Mouse (Mus musculus) monocyte, adult 5-6 weeks (primary cell): ENCODE measurements at regions not wholly inside any gene's neighbourhood (a gene's known extent, or its start where the extent isn't known, plus 50 kb on each side); places are given as distances from the start of the nearest gene placed in this dataset.

Experiments used
- ATAC-seq: fragments of 153-309, 156-312 bp; replicated peaks from 2 replicates; pipeline ENCODE4 v1.8.0; 2017; ENCODE audit warnings: mild to moderate bottlenecking; ENCODE audit not compliant: low TSS enrichment, insufficient number of reproducible peaks, severe bottlenecking, poor library complexity, low FRiP score

GRCm38 (mm10) chr14:114790946-114791830 is 300.8 kb upstream of the Gpc5 start:
- no peak for ATAC-seq

DNA sequence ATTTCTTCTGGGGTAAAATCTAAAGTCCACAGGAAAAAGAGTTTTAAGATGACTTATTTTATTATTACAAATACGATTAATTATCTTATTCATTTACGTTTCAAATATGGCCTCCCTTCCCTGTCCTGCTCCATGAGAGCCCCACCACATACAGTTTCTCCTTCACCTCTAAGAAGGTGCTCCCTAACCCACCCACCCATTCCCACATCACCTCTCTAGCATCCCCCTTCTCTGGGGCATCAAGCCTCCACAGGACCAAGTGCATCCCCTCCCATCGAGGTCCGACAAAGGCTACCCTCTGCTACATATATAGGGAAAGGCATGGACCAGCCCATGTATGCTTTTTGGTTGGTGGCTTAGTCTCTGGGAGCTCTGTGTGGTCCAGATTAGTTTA is 300.2 kb upstream of the Gpc5 start:
- ATAC-seq: no peak

DNA sequence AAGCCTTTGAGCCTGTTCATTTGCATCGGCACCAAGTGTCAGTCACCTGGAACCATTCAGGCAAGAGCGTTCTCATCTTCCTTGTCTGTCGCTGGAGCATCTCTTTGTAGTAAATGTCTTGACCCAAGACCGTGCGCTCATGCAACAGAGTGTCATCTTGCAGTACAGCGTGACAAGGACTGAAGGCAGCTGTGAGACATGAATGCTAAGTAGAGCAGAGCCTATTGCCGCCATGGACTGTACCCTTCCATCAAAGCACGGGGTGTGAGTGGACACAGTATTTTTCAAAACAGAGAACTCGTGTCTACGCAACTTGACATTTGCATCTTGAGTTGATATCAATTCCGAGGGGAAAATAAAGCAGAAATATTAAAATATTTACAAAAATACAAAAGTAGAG is 287.4 kb upstream of the Gpc5 start:
- ATAC-seq: no peak

GRCm38 (mm10) chr14:114808621-114809020 is 283.4 kb upstream of the Gpc5 start:
- ATAC-seq: no peak

- no peak for ATAC-seq
Observed at GRCm38 (mm10) chr14:114820677-114821076, 271.3 kb upstream of the Gpc5 start.

DNA sequence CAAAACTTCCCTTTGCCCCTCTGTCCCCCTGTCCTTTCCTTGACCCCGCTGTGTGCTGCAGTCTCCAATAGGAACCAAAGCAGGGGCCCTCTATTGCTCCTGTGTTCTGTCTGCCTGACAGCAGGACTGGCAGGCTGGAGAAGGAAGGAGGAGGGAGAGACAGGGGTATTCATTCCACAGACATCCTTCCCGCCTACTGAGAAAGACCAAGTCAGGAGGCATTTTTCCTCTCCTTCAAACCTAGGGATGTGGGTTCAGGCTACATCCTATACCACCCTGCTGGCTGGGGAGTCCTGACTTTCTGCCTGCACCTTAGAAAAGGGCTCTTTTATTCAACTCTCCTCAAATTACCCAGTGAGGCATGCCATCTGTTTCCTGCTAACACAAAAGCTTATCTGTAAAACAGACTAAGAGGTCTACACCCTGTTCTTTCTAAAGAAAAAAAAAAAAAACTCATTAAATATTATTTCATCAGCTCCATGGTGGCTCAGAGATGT is 270.9 kb upstream of the Gpc5 start:
- ATAC-seq: no peak

DNA sequence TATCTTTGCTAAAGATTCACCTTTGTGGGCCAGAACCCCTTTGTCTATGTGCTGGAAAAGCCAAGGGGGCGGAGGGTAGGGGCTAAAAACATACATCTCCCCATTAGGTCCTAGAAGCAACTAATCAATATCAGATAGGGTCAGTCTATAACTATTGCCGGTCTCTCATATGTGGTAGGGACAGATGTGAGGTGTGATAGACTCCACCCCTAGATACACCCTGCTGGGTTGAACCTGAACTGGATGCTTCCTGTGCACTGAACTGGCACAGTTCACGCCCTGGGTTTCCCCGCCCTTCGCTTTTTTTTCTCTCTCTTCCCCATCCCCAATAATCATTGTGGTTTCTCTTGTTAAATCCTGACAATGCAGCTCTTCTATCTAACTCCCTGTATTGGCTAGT is 270.3 kb upstream of the Gpc5 start:
- no peak for ATAC-seq

DNA sequence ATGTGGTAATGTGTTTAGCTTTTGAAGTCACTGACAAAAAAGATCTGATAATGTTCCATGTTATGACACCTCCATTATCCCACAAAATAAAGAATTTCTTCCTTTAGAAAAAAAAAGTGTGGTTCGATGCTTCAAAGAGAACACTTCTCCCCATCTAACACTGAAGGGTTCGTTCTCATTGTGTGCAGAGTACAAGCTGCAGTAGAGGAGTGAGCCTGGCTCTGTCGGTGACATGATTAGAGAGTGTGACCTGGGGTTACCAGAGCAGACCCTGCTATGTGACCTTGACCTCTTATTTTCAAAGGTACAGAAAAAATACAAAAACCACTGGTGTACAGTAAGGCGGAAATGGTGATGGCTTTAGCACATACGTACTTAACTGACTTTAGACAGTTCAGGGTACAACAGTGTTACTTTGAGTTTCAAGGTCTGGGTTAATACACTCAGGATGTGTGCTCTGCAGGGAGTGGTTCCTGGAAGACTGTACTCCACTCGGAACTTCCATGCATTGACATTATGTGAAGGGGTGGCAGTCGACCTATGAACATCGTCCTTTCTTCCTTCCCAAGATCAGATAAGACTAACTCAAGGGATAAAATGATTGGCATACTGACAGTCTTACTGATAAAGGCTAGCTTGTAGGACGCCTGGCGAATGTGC is 265.2 kb upstream of the Gpc5 start:
- no peak for ATAC-seq

- no peak for ATAC-seq
Observed at GRCm38 (mm10) chr14:114829310-114829709, 262.7 kb upstream of the Gpc5 start.

DNA sequence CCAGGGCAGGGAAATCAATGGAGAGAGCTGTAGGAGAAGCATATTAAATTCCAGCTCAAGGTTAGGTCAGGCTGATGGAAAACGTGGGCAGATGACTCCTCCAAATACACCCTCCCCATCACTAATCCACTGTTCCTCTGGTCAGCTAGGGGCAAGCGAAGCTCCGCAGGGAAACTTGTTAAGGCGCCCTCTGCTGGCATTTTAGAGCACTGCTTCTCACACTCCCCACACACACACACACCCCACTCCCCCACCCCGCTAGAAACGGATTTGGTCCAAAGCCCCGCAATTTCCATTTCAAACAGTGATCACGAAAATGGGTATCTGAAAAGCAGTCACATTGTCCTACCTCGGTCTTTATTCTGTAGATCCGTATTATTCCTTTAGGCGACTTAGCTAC is 259.0 kb upstream of the Gpc5 start:
- ATAC-seq: no peak

GRCm38 (mm10) chr14:114836723-114837349 is 255.2 kb upstream of the Gpc5 start:
- ATAC-seq: no peak

DNA sequence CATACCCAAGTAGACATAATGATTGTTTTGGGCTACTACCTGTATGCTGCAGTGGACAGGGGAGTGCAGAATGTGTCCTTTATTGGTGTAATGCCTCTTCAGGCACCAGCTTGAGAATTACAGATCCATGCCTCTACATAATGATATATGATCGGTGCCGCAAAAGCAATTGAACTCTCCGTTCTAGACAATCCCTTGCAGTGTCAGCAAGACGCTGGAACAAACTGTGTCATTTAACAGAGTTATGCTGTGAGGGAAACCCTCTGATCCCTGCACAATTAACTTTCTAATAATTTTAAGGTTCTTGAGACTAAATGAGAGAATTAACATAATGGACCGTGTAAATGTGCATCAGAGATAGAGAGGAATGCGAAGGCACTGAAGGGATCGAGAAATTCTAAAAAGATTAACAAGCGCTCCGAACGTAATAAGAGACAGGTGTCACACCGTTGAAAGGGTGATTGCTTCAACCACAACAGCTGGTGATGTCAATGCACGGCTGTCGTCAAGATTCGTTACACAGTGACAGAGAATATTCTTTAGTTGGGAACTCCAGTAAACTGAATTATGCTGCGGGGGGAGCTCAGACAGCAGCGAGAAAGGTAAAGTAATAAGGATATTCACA is 254.3 kb upstream of the Gpc5 start:
- no peak for ATAC-seq

- no peak for ATAC-seq
Observed at GRCm38 (mm10) chr14:114839340-114839903, 252.6 kb upstream of the Gpc5 start.

DNA sequence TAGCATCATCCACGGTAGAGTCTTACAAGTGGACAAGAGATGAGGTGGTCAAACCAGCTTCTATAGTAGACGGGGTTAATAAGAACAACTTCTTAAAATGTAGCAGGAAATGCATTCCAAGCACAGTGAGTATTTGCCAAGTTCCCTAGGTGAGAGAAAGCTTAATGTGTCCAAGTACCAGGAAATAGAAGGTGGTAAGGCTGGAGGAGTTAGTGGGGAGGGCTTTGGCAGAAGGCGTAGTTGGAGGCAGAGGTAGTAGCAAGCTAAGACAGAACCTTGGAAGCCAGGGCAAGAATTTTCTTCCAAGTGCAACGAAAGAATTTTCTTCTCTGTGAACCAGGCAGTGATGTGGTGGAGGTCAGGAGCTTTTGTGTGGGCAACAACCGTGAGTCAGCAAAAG is 251.2 kb upstream of the Gpc5 start:
- no peak for ATAC-seq

DNA sequence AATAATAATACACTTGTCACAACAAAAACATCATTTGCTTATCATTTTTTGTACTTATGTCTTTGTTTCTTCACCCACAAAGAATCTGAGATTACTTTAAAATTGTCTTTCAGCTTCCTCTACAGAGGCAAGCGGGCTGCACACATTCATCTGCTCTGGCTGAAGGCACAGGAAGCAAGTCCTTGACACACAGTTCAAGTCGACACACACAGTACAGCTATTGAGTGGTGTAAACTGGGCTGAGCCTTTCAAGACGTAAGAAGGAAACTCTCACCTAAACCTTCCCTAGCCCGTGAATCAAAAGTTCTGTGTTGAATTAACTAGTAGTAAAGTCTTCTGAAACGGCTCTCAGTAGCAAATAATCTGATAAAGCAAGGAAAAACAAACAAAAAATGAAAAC is 250.5 kb upstream of the Gpc5 start:
- no peak for ATAC-seq

DNA sequence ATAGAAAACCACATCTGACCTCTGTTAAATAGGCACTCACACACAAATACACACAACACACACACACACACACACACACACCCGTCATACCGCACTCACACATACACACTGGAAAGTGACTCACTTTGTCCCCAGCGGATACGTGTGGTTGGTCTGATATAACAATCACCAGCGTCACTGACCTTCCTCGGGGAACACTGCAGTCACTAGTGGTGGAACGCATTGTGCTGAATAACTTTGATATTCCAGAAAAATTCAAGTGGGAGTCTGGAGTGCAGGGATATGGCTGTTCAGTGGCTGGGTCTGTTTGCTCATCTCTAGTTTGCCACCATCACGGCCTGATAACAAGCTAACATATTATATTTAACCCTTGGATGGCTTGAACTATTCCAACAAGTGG is 249.7 kb upstream of the Gpc5 start:
- ATAC-seq: no peak

DNA sequence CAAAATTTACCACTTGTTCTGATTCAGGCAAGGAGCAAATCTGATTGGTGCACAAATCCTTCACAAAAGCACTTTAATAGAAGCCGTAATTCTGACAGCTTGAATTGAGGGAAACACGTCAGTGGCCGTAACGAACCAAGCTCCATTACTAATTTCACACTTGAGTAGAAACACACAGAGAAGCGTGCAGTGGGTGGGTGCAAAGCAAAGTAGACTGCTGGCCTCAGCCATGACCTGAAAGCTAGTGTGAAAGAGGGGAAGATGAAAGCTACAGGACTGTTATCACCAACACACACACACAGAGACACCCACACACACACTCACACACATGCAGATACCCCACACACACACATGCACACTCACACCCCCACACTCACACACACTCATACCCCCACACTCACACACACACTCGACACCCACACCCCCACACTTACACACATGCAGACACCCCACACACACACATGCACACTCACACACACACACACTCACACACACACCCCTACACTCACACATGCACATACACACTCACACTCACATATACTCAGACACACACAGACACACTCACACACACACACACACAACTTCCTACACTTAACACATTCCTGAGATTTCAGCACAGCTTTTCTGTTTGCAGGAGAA is 248.8 kb upstream of the Gpc5 start:
- no peak for ATAC-seq

DNA sequence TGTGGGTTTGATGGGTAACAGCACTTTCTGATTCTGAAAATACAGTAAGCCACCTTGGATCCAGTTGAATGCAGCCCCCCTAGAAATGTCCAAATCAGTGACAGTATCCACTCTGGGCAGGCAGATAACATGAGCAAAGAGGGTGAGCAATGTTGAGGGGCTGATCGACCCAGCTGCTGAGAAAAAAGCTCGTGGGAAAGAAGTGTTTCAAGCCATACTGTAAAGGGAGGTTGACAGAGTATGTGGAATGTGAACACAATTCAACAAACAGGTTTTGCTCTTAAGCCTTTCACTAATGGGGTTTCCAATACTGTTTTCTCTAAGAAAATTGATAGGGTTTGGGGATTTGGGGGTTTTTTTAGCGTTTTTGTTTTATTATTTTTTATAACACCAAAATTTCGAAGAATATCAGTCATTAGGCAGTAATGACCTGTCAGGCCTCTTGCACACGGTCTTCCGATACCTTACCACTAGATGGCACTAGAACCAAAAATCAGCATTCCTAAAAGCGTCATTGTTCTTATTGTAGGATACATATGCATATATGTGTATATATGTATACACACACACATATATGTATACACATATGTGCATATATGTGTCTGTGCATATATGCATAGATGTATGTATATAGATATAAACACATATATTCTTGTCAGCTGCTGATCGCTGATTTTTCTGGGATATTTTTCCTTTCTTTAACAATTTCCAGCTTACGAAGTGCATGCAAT is 237.5 kb upstream of the Gpc5 start:
- ATAC-seq: 0 out of 2 replicates have a peak, but pooled peaks have one; percentile 40
